Mouse (Mus musculus) left cerebral cortex, adult 18-20 months (tissue): ENCODE data around the gene Rft1. TPM values are rescaled to one million over a fixed set of nuclear protein-coding genes. Genes with fewer than 3 reads are reported as not detected.

ENCODE experiments used
- DNase-seq, 2 experiments: peaks; one replicate each; pipeline ENCODE4 v3.0.0; 2021 to 2022; ENCODE audit warnings: low spot score in 2 of 2, mixed read lengths in 1 of 2
- total RNA-seq, 2 experiments: library from RNA; stranded (reverse); gene quantifications; 2 replicates each; pipeline ENCODE4 v1.2.3; 2021

Rft1 gene
- total RNA-seq, 2 experiments from 2014 or later = 10.0 to 10.4 TPM

- DNase-seq = no peak
These were observed 25.9 kb upstream of the Rft1 start for GRCm38 (mm10) chr14:30628235-30628634.

GRCm38 (mm10) chr14:30629839-30630238, 24.3 kb upstream of the Rft1 start:
- no peak for DNase-seq

- DNase-seq = peak in 1 of 2 experiments; percentile 23
These were observed 23.2 kb upstream of the Rft1 start for GRCm38 (mm10) chr14:30630811-30631576.

- no peak for DNase-seq
These were observed 22.3 kb upstream of the Rft1 start for GRCm38 (mm10) chr14:30631834-30632233.

DNA sequence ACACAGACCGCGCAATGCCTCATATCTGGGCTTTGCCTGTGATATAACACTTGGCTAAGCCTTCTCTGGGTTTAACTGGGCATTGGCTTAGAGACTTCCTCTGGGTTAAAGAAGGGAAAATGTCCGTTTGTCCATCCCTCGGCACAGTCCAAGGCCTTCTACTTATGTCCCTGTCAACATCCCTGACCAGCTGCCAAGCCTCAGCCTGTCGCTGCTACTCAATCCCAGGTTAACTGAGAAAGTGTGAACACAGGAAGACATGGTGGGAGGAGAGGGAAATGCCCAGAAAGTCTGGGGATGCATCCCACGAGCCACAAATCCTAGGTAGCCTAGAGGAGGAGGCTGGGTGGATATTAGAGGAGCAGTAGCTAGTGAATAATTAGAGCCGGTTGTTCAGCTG, 20.5 kb upstream of the Rft1 start:
- DNase-seq = no peak

DNA sequence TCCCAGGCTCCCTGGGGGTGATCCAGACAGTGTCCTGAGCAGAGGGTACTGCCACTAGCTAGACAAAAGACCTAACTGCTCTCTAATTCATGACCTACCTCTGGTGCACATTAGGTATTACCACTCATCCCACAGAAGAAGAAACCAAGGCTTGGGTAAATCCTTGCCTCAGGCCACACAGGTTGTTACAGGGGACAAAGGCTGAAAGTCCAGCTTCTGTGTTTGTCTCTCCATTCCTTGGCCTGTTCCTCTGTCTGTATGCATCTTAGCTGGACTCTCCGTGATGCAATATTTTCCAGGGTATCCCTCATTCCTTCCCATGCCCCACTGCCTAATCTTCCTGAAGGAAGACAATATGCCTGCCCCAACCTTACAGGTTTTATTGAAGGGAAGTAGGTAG, 19.7 kb upstream of the Rft1 start:
- DNase-seq = no peak

- no peak for DNase-seq
These were observed 18.8 kb upstream of the Rft1 start for GRCm38 (mm10) chr14:30635219-30635910.

- no peak for DNase-seq
These were observed 17.7 kb upstream of the Rft1 start for GRCm38 (mm10) chr14:30636499-30636898.

DNA sequence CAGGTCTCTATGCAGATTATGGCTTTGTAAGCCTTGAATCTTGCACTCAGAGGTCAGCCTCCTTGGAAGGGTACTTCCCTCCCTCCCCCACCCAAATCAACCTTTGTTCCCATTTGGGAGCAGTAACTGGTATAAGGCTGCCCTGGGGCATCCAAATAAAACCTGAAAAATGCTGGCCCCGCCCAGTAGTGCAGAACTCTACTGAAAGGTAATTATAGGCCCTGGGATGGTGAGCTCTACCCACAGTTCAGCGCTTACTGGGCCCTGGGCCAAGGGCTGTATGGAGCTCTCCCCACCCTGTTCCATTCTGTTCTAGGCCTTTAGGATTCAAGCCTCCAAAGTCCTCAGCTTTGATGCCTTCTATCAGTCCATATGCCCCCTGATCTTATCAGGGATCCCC, 17.1 kb upstream of the Rft1 start:
- DNase-seq = no peak

- DNase-seq = no peak
These were observed 16.2 kb upstream of the Rft1 start for GRCm38 (mm10) chr14:30638009-30638408.

DNA sequence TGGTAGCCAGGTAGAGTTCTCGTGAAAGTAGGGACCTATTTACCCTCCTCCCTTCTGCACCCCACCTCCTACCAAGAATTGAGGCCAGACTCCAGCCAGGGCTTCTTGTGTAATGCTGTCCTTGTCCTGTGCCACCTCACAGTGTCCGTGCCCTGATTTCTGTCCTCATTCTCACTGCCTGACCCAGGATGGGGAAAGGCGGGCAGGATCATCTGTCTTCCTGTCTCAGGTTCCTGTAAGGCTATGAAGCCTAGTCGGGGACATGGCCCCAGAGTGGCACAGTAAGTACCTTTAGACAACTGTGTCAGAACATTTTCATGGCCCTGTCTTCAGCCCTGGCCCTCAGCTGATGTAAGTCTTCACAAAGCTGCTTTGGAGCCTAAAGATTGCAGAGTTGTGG, 15.5 kb upstream of the Rft1 start:
- no peak for DNase-seq

GRCm38 (mm10) chr14:30641748-30642147, 12.4 kb upstream of the Rft1 start:
- no peak for DNase-seq

- no peak for DNase-seq
These were observed 10.1 kb upstream of the Rft1 start for GRCm38 (mm10) chr14:30644026-30644425.

GRCm38 (mm10) chr14:30645066-30645465, 9.1 kb upstream of the Rft1 start:
- DNase-seq = no peak

DNA sequence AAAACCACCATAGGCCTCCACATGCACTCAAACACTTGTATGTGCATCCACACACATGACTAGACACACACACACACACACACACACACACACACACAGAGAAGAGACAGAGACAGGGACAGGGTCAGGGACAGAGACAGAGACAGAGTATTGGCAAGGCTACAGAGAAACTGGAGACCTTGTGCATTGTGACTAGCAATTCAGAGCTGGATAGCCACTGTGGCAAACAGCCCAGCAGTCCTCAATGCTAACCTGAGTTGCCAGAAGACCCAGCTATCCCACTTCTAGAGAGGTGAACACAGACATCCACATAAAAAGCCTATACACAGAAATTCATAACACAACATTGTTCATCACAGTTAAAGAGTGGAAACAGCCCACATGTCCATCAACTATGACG, 7.7 kb upstream of the Rft1 start:
- no peak for DNase-seq

DNA sequence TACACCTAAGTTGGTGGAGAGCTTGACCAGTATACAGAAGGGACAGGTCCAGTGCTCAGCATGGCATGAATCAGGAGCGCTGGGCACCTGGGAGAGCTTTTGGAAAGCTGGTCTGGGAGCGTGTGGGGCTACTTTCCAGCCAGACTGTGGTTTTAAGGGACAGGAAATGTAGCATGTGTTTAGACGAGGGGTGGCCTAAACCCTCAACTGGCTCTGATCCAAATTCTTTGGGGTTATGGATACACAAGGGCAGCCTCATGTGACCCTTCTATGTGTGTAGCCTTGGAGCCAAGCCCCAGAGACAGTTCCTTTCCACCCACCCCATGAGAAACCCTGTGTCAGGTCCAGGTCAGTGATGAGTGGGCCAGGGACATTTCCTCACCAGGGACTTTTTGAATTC, 5.7 kb upstream of the Rft1 start:
- no peak for DNase-seq

DNA sequence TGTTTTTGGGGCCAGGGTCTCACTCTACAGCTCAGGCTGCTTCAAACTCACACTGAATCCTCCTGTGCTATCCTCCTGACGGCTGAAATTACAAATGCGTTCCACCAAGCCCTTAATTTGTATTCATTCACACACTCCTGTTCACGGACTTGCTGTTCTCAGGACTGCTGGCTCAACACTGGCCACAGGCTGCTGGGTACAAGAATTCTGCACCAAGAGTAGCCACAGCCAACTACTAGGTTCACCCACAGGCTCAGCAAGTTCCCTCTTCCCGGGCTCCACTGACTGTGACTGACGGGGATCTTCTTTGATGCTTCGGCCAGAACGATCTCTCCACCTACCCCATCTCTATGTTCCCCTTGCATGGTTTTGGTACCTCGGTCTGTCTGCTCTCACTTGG, 4.4 kb upstream of the Rft1 start:
- no peak for DNase-seq

DNA sequence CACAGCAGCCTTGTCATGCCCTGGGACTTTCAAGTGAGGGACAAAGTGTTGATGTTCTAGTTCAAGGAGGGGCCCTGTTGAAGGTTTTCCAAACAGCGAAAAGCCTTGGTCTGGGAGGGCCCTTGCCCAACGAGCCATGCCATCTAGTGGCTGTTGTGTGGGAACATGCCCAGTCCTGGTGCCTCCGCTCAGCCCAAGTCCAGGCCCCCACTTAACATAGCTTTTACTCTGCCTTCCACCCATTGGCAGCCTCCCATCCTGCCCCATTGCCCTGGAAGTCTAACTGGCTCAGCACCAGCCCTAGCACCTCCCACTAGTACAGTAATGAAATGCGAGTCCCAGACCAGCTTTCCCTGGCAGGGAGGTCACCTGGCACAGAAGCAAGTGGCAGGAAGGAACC, 3.2 kb upstream of the Rft1 start:
- DNase-seq = peak in 1 of 2 experiments; percentile 19

- DNase-seq = no peak
These were observed 600 bp downstream of the Rft1 start for GRCm38 (mm10) chr14:30654691-30655228.

DNA sequence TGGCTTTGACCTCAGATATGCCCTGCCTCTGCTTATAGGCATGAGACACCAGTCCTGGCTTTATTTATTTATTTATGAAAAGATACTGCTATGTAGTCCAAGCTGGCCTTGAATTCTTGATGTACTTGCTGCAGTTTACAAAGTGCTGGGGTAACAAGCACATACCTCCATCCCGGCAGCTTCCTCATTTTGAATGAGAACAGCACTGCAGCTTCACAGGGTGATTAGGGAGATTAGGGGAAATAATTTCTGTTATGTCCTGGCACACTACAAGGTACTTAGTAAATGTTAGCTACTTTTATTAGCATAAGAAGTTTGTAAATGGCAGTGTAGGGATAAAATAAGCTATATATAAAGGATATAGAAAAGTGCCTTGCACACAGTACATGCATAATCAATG, 1.4 kb downstream of the Rft1 start:
- no peak for DNase-seq

DNA sequence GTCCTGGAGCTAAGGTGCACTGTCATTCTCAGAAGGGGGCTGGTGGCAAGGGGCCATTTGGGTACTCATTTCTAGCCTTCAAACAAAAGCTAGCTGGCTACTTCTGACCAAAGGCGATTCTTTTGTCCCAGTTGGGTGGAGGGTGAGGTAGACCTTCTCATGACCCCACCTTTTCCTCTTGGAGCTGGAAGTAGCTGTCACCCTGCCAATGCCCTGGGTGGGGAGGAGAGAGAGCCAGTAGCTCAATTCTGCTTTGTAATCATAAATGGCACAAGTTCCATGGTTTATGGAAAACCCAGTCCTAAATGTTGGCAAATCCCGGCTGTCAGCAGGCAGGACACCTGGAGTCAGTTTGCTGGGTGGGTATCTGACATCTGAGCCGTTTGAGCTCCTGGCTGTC, 11.9 kb downstream of the Rft1 start:
- no peak for DNase-seq

DNA sequence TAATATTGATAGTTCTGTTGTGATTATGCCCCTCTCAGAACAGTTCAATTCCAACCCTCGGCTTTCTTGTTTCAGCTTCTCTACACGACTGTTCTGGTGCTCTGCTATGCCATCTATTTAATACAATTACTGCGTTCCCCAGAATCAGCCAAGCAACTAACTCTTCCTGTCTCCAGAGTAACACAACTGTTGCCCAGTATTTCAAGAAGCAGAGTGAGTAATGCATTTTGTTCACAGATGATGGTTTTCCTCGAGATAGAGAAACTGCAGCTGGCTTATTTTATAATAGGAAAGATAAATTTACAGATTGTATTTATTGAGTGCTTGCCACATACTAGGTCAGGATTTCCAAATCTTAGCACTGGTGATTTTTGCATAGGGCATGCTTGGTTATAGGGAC, 12.4 kb downstream of the Rft1 start:
- no peak for DNase-seq

DNA sequence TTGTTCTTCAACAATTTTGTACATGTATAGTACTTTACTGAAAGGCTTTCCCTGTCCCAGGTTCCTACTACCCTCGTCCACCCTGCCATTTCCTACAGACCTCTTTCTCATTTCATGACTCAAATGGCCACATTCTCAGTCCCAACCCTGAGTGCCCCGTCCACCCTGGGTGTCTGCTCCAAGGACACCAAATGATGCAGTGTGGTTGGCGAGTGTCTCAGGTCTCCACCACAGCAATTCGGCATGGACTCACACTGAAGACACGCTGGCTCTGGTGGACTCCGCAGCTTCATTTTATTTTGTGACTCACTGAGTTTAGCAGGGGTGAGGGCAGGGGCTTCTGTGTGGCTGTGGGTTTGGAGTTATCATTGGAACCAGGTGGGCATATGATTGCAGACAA, 16.0 kb downstream of the Rft1 start:
- no peak for DNase-seq
